Mouse (Mus musculus) intestine, postnatal 0 days (tissue): ENCODE measurements at regions not wholly inside any gene's neighbourhood (a gene's known extent, or its start where the extent isn't known, plus 50 kb on each side); places are given as distances from the start of the nearest gene placed in this dataset.
A peak's percentile ranks its signal among the peaks of the same experiment; 100 is the strongest.

ENCODE experiments used
- ATAC-seq: fragments of 200-750 bp; cut with Nextera tagmentation; 2 replicates; pipeline ENCODE4 v1.8.0; 2017; ENCODE audit warnings: mild to moderate bottlenecking, moderate TSS enrichment, moderate library complexity
- H3K27ac ChIP-seq: fragments of 300-500 bp; sonication (generic); 2 replicates; pipeline ENCODE4 v1.5.1; 2014; ENCODE audit warnings: mild to moderate bottlenecking, low read depth, low read length, moderate library complexity
- H3K27me3 ChIP-seq: fragments of 300-500 bp; sonication (generic); replicated peaks from 2 replicates; pipeline ENCODE4 v1.6.1; 2014; ENCODE audit warnings: low read length, mixed read lengths; ENCODE audit not compliant: control insufficient read depth, insufficient read depth
- H3K36me3 ChIP-seq: fragments of 300-500 bp; sonication (generic); 2 replicates; pipeline ENCODE4 v1.6.1; 2014; ENCODE audit warnings: mild to moderate bottlenecking, moderate library complexity; ENCODE audit not compliant: control insufficient read depth, insufficient read depth
- H3K4me1 ChIP-seq: fragments of 300-500 bp; sonication (generic); replicated peaks from 2 replicates; pipeline ENCODE4 v1.6.1; 2014; ENCODE audit warnings: antibody characterized with exemption, low read length, mixed read lengths; ENCODE audit not compliant: control insufficient read depth, insufficient read depth
- H3K4me2 ChIP-seq: fragments of 300-500 bp; sonication (generic); replicated peaks from 2 replicates; pipeline ENCODE4 v1.6.1; 2014; ENCODE audit warnings: low read depth, mild to moderate bottlenecking, moderate library complexity
- H3K4me3 ChIP-seq: fragments of 300-500 bp; sonication (generic); 2 replicates; pipeline ENCODE4 v1.5.1; 2014; ENCODE audit warnings: low read depth, low read length
- H3K9ac ChIP-seq: fragments of 300-500 bp; sonication (generic); 2 replicates; pipeline ENCODE4 v1.6.1; 2014; ENCODE audit warnings: mild to moderate bottlenecking, low read depth, low read length
- H3K9me3 ChIP-seq: fragments of 300-500 bp; sonication (generic); 2 replicates; pipeline ENCODE4 v1.6.1; 2016; ENCODE audit warnings: mixed run types; ENCODE audit not compliant: control insufficient read depth
- CTCF ChIP-seq: sonication (generic); IDR thresholded peaks from 2 replicates; pipeline ENCODE4 v1.5.1; 2016; ENCODE audit warnings: low read depth, mild to moderate bottlenecking, control low read depth, antibody characterized with exemption, moderate library complexity
- WGBS: fragments of 180-500 bp; shearing (Covaris S2); extraction: QIAGEN DNeasy Blood & Tissue Kit; methylation state at CpG from one replicate; pipeline ENCODE4 v1.1.7; 2014; 5-methylcytosine and 5-hydroxymethylcytosine counted together

DNA sequence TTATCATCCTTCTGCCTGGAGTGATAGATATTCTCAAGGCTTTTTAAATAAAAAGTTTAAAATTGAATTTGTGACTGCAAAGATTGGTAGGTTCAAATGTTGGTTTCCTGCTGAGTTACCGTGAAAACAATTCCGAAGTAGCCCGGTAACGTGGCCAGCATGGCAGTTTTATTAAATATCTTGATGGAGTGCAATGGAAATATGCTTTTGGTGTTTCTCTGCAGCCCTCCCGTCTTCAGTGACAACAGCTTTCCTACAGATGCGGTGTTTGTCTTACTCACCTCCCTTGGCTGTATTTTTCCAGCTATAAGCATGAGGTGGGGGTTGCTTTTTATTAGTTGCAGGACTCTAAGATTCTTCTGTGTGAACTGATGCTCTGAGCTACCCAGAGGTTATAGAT lies 239.4 kb upstream of the Rnaseh2b start:
- ATAC-seq, result no peak
- Histone ChIP-seq H3K9me3 (no peaks in the 10 kb centered on the region), H3K36me3 (no peaks in the 10 kb centered on the region), H3K27ac (no peak overlapping the region), H3K9ac (no peak overlapping the region), H3K4me1 (no peaks in the 10 kb centered on the region), H3K4me3 (no peak overlapping the region), H3K4me2 (no peak overlapping the region), H3K27me3 (no peaks in the 10 kb centered on the region)
- TF ChIP-seq CTCF, result no peak
- 83% methylated on average over 6 of the region's 6 CpGs for WGBS

DNA sequence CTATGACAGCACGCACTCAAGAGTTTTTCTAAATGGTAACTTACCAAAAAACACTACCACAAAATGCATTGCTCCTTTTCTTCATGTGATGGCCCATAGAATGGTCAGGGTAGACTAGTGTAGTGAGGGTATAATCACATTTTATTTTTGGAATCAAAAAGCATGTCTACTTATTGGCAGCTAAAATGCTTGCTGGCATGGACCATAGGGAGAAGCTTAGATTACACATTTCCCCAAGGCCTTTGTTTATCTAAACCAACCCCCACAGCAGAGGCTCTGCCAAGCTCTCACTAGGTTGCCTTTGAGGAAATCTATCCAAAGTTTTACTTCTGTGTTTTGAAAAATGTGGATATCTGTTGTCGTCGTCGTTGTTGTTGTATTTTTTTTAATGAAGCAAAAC lies 235.3 kb upstream of the Rnaseh2b start:
- 80% methylated on average over 4 of the region's 4 CpGs for WGBS
- no peaks in the 10 kb centered on the region for H3K4me1 ChIP-seq
- TF ChIP-seq CTCF, result no peak

DNA sequence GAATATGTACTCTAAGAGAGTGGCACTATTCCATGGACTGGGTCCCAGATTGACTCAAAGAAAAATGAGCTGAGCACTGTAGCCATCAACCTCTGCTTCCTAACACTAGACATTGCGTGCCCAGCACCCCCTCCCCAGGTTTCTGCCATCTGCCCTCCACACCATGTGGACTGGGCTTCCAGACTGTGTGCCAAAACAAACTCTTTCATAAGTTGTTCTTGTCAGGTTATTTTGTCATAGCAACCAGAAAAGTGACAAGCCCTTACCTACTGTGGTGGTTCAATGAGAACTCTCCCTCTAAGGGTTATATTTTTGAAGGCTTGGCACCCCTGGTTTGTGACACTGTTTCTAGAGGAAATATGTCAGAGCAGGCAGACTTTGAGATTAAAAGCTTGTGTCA lies 234.3 kb upstream of the Rnaseh2b start:
- H3K4me1 ChIP-seq, result no peaks in the 10 kb centered on the region
- no peak overlapping the region for H3K27ac ChIP-seq
- WGBS, result 82% methylated on average over 1 of the region's 1 CpGs
- TF ChIP-seq CTCF, result no peak
- no peak overlapping the region for H3K9ac ChIP-seq
- H3K27me3 ChIP-seq, result no peaks in the 10 kb centered on the region
- no peak overlapping the region for H3K4me2 ChIP-seq
- no peak for ATAC-seq
- no peak overlapping the region for H3K4me3 ChIP-seq
- H3K36me3 ChIP-seq, result no peaks in the 10 kb centered on the region
- no peaks in the 10 kb centered on the region for H3K9me3 ChIP-seq

More for the DNA sequence above, 235.3 kb upstream of the Rnaseh2b start:
- Histone ChIP-seq H3K9me3 (no peaks in the 10 kb centered on the region), H3K27me3 (no peaks in the 10 kb centered on the region), H3K27ac (no peak overlapping the region), H3K9ac (no peak overlapping the region), H3K4me2 (no peak overlapping the region), H3K4me3 (no peak overlapping the region), H3K36me3 (no peaks in the 10 kb centered on the region)
- no peak for ATAC-seq

DNA sequence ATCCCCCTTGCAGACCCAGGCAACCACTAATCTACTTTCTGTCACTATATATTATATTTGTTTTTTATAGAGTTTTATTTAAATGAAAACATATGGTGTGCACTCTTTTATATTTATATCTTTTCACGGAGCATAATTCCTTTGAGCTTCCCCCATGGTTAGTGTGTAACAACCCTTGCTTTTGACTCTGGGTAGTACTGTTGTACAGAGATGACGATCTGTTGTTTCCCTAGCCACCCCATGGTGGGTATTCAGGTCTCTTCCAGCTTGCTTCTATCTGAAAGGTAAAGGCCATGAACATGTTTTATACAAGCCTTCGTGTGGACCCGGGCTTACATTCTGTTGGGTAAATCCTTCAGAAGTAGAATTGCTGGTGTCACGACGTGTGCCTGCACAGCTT lies 221.2 kb upstream of the Rnaseh2b start:
- Histone ChIP-seq H3K4me1 (no peaks in the 10 kb centered on the region), H3K9ac (no peak overlapping the region), H3K36me3 (no peaks in the 10 kb centered on the region), H3K27me3 (no peaks in the 10 kb centered on the region), H3K4me2 (no peak overlapping the region), H3K4me3 (no peak overlapping the region), H3K9me3 (no peaks in the 10 kb centered on the region), H3K27ac (no peak overlapping the region)
- no peak for ATAC-seq
- 86% methylated on average over 6 of the region's 6 CpGs for WGBS
- TF ChIP-seq CTCF, result no peak

DNA sequence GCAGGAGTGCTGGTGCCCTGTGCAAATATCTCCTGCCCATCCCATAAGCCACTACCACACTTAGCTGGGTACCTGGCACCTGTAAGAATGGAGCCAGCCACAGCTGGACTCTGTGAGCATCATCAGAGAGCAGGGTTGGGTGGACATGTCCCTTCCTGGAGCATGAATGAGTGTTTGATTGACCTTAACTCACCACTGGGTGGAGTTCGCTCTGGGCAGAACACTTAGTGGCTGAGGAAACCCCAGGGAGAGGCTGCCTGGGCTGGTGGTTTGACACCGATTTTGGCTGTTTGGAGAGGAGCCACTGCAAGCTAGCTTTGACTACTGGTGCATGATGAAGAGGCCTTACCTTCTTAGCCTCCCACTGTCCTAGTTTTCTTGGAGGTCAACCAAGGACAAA lies 208.3 kb upstream of the Rnaseh2b start:
- no peak overlapping the region for H3K4me3 ChIP-seq
- no peak overlapping the region for H3K9ac ChIP-seq
- H3K36me3 ChIP-seq, result no peaks in the 10 kb centered on the region
- peak; percentile 41 for TF ChIP-seq CTCF
- H3K27ac ChIP-seq, result no peak overlapping the region
- no peaks in the 10 kb centered on the region for H3K27me3 ChIP-seq
- 52% methylated on average over 2 of the region's 2 CpGs for WGBS
- no peaks in the 10 kb centered on the region for H3K9me3 ChIP-seq
- H3K4me2 ChIP-seq, result no peak overlapping the region
- no peaks in the 10 kb centered on the region for H3K4me1 ChIP-seq
- ATAC-seq, result no peak

DNA sequence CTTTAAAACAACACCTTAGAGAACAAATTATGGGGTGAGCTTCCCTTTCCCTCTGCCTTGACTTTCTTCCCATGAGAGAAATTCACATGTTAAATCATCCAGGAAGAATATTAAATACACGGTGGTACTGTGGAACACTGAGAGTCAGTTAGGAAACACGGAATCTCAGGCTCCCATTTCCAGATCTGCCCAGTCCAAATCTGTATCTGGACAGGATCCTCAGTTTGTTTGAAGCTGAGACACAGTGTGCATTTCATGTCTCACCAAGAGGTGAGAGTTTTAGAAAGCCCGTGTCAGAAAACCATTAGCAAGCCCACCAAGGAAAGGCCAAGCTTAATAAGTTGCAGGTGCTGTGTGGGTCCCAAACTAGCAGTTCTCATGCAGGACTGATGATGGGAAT lies 204.2 kb upstream of the Rnaseh2b start:
- ATAC-seq, result no peak
- Histone ChIP-seq H3K4me1 (no peaks in the 10 kb centered on the region), H3K27ac (no peak overlapping the region), H3K36me3 (no peaks in the 10 kb centered on the region), H3K4me3 (no peak overlapping the region), H3K9me3 (no peaks in the 10 kb centered on the region), H3K9ac (no peak overlapping the region), H3K27me3 (no peaks in the 10 kb centered on the region), H3K4me2 (no peak overlapping the region)
- TF ChIP-seq CTCF, result no peak
- WGBS, result 74% methylated on average over 3 of the region's 3 CpGs

DNA sequence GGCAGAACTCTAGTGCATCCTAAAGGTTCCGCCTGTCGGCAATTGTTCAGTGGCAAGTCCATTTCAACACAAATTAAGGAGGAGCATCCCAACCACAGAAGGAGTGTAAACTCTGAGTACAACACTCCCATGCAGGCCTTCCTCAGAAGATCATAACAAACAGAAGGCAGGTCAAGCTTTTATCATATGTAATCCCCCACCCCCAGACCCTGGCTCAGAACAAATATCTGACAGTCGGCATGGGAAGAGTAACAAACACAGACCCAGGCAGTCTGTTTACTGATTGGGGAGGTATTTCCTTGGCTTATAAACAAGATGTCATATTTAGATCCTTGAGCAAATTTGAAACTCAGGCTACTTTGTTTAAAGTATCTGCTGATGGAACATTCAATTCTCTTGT lies 174.9 kb upstream of the Rnaseh2b start:
- H3K4me2 ChIP-seq, result no peak overlapping the region
- no peaks in the 10 kb centered on the region for H3K4me1 ChIP-seq
- 62% methylated on average over 3 of the region's 3 CpGs for WGBS
- no peak for TF ChIP-seq CTCF
- H3K27ac ChIP-seq, result no peak overlapping the region
- no peak overlapping the region for H3K9ac ChIP-seq
- H3K27me3 ChIP-seq, result no peaks in the 10 kb centered on the region
- no peak overlapping the region for H3K4me3 ChIP-seq
- no peak for ATAC-seq
- H3K36me3 ChIP-seq, result no peaks in the 10 kb centered on the region
- no peaks in the 10 kb centered on the region for H3K9me3 ChIP-seq
